Mouse (Mus musculus) 416B (cell line): ENCODE data around the gene Wdr90.
"Not testable (repeated sequence)": the region's sequence is repeated elsewhere in the genome, so short reads cannot be mapped to it uniquely, and the experiment has no call there.

Source experiments
- DNase-seq: peaks from one replicate; pipeline ENCODE4 v3.0.0; 2011; ENCODE audit warnings: low read depth

Wdr90 gene

DNA sequence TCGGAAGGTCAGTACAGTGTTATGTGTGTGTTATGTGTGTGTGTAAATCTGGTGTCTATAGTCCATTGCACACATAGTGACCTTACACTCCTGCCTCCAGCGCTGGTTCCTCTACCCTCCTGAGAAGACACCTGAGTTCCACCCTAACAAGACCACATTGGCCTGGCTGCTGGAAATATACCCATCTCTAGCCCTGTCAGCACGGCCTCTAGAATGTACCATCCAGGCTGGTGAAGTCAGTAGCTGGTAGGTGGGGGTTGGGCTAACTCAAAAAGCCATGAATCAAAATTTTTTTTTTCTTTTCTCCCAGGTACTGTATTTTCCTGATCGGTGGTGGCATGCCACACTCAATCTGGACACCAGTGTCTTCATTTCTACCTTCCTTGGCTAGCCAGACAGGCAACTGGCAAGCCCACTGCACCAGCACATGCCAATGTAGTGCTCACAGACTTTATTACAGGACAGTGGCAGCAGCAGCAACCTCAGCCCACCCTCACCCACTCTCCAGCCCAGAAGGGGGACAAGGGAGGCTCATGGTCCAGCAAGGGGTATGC lies 31.0 kb downstream of the Wdr90 start:
- no peak for DNase-seq

- no peak for DNase-seq
These were observed 31.7 kb downstream of the Wdr90 start for GRCm38 (mm10) chr17:25829558-25830017.

DNA sequence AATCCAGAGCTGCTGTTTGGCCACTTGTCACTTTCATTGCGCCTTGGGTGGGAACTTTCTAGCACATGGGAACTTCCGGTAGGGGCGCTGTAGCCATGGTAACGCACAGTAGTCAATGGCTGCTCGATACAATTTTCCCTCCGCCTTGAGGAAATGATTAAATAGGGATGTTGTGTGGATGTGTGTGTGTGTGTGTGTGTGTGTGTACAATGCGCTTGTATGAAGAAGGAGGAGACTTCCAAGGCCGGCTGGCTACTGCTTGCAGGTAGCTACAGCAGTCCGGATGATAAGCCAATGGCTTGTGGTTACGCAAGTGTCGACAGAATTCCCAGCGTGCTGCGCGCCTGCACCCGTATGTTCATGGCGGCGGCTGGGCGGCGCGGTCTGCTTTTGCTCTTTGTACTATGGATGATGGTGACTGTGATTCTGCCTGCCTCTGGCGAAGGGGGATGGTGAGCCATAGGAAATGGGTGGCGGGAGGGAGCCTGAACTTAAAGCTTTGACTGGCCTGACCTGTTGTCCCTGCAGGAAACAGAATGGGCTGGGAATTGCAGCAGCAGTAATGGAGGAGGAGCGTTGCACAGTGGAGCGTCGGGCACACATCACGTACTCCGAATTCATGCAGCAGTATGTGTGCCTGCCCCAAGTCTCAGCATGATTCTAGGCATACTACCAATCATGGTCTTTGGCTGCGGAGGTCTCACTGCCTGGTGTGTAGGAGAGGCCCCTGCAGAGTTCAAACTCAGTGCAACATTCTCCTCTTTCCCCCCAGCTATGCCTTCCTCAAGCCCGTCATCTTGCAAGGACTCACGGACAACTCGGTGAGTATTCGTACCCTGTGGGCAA lies 32.4 kb downstream of the Wdr90 start, which contains the start of gene Jmjd8:
Gene Jmjd8, plus strand, starts transcription at position 156 of the 846 bp plus-strand sequence.
- no peak for DNase-seq

DNA sequence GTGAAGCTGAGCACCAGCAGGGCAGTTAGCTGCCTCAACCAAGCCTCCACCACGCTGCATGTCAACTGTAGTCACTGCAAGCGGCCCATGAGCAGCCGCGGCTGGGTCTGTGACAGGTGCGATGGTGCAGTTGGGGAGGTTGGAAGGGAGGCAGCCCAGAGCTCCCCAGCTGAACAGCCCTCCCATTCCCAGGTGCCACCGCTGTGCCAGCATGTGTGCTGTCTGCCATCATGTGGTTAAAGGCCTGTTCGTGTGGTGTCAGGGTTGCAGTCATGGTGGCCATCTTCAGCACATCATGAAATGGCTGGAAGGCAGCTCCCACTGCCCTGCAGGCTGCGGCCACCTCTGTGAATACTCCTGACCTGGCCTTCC lies 33.1 kb downstream of the Wdr90 start:
- DNase-seq = no peak

GRCm38 (mm10) chr17:25827546-25828222 lies 33.6 kb downstream of the Wdr90 start:
- DNase-seq = no peak

DNA sequence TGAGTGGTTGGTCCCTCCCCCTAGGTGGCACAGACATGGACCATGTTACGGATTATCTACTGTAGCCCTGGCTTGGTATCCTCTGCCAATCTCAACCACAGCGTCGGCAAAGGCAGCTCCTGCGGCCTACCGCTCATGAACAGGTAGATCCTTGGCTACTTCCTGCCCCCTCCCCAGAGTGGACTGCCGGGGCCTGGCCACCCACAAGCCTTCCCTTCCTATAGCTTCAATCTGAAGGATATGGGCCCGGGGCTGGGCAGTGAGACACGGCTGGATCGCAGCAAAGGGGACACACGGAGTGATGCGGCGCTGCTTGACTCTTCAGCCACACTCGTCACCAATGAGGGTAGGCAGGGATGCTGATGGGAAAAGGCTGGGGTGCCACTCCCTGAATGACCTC lies 34.3 kb downstream of the Wdr90 start:
- no peak for DNase-seq

DNA sequence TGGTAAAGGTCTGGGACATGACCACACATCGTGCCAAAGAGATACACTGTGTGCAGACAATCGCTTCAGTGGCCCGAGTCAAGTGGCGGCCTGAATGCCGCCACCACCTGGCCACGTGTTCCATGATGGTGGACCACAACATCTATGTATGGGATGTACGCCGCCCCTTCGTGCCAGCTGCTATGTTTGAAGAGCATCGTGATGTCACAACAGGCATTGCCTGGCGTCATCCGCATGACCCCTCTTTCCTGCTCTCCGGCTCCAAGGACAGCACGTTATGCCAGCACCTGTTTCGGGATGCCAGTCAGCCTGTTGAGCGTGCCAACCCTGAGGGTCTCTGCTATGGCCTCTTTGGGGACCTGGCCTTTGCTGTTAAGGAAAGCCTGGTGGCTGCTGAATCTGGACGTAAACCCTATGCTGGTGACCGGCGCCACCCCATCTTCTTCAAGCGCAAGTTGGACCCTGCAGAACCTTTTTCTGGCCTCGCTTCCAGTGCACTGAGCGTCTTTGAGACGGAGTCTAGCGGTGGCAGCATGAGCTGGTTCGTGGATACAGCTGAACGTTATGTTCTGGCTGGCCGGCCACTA lies 35.2 kb downstream of the Wdr90 start:
- DNase-seq = no peak

GRCm38 (mm10) chr17:25825311-25825710 lies 36.0 kb downstream of the Wdr90 start:
- no peak for DNase-seq

- no peak for DNase-seq
These were observed 36.7 kb downstream of the Wdr90 start for GRCm38 (mm10) chr17:25824362-25825142.

GRCm38 (mm10) chr17:25823452-25823851 lies 37.8 kb downstream of the Wdr90 start, which contains the start of gene Wdr24:
Wdr24 (plus strand) TSS chr17:25823627.
- DNase-seq = peak; percentile 95

DNA sequence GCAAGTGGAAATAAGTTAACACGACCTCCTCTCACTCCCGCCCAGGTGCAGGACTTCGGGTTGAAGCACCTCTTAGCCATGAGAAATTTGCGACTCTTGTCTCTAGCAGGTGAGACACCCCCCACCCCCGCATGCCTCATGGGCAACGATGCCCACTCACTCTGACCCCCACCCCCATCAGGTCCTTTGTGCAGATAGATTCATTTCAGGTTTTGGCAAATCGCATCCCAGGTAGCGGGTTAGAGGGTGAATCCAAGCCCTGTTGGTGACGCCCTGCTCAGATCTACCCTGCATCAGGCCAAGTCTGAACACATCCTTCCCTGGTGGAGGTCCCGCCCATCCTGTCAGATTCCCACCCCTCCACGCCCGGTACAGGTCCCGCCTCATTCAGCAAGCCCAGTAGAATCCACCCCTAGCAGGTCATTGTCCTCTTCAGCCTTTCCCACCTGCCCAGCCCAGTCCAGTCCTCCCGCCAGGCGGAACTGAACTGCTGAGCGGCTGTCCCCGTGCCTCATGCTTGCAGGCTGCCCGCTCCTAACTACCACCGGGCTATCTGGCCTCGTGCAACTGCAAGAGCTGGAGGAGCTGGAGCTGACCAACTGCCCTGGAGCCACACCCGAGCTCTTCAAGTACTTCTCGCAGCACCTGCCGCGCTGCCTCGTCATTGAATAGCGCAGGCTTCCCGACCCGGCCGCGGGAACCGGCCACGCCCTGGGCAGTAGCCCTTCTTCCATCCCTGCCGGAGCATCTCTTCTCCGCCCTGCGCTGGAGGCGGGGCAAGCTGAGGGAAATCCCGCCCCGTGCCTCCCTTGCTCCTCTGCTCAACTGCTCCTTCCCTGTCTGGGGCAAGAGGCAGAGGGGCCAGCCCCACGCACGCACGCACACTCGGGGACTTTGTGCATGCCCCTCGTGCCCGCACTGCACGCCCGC lies 42.2 kb downstream of the Wdr90 start:
- no peak for DNase-seq

GRCm38 (mm10) chr17:25817662-25818061 lies 43.6 kb downstream of the Wdr90 start:
- no peak for DNase-seq

- DNase-seq = peak; percentile 26
These were observed 47.8 kb downstream of the Wdr90 start for GRCm38 (mm10) chr17:25813471-25813870.

DNA sequence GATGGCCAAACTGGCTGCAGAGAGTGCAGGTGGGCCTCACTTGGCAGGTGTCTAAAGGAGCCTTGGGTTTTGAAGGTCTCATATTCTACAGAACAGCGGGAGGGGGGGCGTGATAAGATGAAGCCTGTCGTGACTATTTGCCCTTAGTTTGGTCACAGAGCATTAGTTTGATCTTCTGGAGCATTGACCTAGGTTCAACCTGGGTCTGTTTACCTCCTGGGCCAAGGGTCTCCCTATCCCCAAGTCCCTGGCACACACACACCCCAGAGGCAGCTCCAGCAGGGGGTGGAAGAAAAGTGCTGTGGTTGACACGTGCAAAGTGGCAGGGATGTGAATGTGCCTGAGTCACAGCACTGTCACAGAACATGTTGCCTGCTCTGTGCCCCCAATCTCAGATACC lies 50.4 kb downstream of the Wdr90 start:
- no peak for DNase-seq

DNA sequence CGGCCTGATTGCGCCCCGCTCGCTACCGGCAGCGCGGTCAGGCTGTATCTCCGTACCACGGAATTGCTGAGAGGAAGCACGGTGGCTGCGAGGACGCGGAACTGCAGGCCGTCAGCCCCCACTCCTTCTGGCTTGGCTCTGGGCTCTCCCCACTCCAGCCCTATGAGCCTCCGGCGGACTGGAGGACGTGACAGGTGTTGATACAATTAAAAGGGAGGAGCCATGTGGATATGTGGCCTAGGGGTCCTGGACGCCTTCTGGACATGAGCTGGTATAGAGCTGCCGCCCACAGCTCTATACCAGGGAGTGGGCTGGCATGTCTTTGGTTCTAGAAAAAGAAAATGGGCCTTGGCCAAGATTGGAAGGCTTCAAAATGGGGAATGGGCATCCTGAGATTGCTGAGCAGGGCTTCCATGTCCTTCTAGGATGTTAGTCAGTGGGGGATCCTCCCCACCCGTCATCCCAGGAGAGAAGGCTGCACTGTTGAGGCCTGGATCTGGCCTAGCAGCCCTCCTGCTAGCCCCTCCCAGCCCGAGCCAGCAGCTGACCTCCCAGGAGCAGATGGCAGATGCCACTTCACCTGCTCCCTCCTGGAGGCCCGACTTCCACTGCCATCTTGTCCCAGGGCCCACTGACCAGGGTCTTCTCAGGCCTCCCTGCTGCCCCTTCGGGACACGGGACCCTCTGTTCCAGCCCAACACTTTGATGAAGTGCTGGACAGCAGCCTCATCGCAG lies 51.5 kb downstream of the Wdr90 start:
- DNase-seq = no peak

GRCm38 (mm10) chr17:25808789-25809605 lies 52.3 kb downstream of the Wdr90 start, which contains the start of gene Fbxl16:
Fbxl16 (plus strand) TSS chr17:25809085.
- DNase-seq = no peak

GRCm38 (mm10) chr17:25808028-25808427 lies 53.3 kb downstream of the Wdr90 start:
- DNase-seq = no peak

DNA sequence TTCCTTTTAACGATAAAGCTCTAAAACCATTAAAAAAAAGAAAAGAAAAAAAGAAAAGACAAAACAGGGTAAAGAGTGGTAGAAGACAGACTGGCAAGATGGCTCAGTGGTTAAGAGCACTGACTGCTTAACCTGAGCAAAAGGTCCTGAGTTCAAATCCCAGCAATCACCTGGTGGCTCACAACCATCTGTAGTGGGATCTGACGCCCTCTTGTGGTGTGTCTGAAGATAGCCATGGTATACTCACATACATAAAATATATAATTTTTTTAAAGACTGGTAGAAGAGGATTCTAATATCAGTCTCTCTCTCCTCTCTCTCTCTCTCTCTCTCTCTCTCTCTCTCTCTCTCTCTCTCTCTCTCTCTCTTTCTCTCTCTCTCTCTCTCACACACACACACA lies 53.8 kb downstream of the Wdr90 start:
- DNase-seq = not testable (repeated sequence)

- no peak for DNase-seq
These were observed 54.8 kb downstream of the Wdr90 start for GRCm38 (mm10) chr17:25806507-25806906.
